In the genomic region with DNA sequence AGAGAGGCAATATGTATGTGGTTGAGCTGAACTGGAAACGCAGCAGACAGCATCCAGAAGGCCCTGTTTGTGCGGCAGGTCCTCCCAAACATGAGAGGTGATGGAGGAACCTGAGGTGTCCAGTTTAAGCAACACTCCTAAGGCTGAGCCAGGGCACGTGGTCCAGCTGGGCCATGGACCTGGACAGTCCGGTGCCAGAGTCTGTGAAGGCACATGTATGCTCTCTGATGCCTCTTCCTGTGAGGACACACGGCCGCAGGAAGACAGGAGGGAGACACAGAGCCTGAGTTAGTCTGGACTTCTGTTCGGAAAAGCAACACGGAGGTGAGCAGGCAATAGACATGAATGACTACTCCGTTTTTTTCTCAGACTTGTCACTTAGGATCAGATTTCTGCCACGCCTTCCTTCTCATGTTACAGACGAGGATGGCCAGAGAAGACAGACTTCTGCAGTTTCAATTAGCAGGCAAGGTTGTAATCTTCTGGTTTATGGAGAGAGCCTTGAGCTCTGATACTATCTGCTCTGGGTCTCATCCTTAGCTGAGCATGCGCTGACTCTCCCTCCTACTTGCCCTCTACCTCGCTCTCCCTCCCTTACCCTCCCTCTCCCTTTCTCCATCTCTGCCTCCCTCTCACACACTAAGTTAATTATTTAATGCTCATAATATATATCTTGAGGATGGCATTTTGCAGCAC, we compare ENCODE assay signal across 7 mouse cellular contexts. TPM values are rescaled to one million over a fixed set of nuclear protein-coding genes. Genes with fewer than 3 reads are reported as not detected.
A peak's percentile ranks its signal among the peaks of the same experiment; 100 is the strongest.
DNase-seq lines count a peak whose midpoint lies in the region; ATAC-seq and TF ChIP-seq lines count a peak whose summit lies in the region.

No protein-coding gene starts in this region.

- H3K27ac ChIP-seq in lung, embryonic 14.5 days (ENCODE audit: low read depth) = no peak overlapping the region
- H3K27ac ChIP-seq in embryonic facial prominence, embryonic 12.5 days = no peak overlapping the region
- no peak overlapping the region for H3K27ac ChIP-seq in hindbrain, postnatal 0 days
- H3K27ac ChIP-seq in neural tube, embryonic 15.5 days (replicated peaks) = no peak overlapping the region

- H3K9ac ChIP-seq in lung, embryonic 14.5 days = no peak overlapping the region
- H3K9ac ChIP-seq in embryonic facial prominence, embryonic 12.5 days = 0 out of 2 replicates have a peak overlapping the region, but pooled peaks have one; percentile 15
- no peak overlapping the region for H3K9ac ChIP-seq in hindbrain, postnatal 0 days (replicated peaks; ENCODE audit: low read length)
- H3K9ac ChIP-seq in neural tube, embryonic 15.5 days (replicated peaks) = peak overlapping the region; percentile 26; the same call in 1 of the 2 replicates

- H3K27me3 ChIP-seq in lung, embryonic 14.5 days (ENCODE audit: insufficient read depth, low read length) = no peaks in the 10 kb centered on the region
- H3K27me3 ChIP-seq in embryonic facial prominence, embryonic 12.5 days = no peaks in the 10 kb centered on the region
- 0 out of 2 replicates have a peak, but pooled peaks cover 3% of the 10 kb centered on the region for H3K27me3 ChIP-seq in hindbrain, postnatal 0 days (ENCODE audit: insufficient read depth, low read length)
- peaks cover 3% of the 10 kb centered on the region; the same call in 1 of the 2 replicates for H3K27me3 ChIP-seq in neural tube, embryonic 15.5 days (replicated peaks)

- peak; percentile 77 for ATAC-seq in lung, embryonic 14.5 days (ENCODE audit: insufficient read depth)
- no peak for ATAC-seq in embryonic facial prominence, embryonic 12.5 days (ENCODE audit: insufficient number of reproducible peaks, insufficient read depth, low FRiP score, low TSS enrichment)
- ATAC-seq in hindbrain, postnatal 0 days = peak; percentile 64
- peak; percentile 79 for ATAC-seq in neural tube, embryonic 15.5 days (ENCODE audit: low FRiP score)

- no peaks in the 10 kb centered on the region for H3K36me3 ChIP-seq in lung, embryonic 14.5 days (ENCODE audit: insufficient read depth)
- no peaks in the 10 kb centered on the region for H3K36me3 ChIP-seq in embryonic facial prominence, embryonic 12.5 days
- no peaks in the 10 kb centered on the region for H3K36me3 ChIP-seq in hindbrain, postnatal 0 days (ENCODE audit: insufficient read depth, low read length)
- no peaks in the 10 kb centered on the region for H3K36me3 ChIP-seq in neural tube, embryonic 15.5 days

- no peak overlapping the region for H3K4me3 ChIP-seq in lung, embryonic 14.5 days (ENCODE audit: low read depth, low read length)
- no peak overlapping the region for H3K4me3 ChIP-seq in embryonic facial prominence, embryonic 12.5 days
- no peak overlapping the region for H3K4me3 ChIP-seq in hindbrain, postnatal 0 days (ENCODE audit: low read length)
- 0 out of 2 replicates have a peak overlapping the region, but pooled peaks have one; percentile 3 for H3K4me3 ChIP-seq in neural tube, embryonic 15.5 days (replicated peaks)

- H3K9me3 ChIP-seq in lung, embryonic 14.5 days (ENCODE audit: low read depth, low read length) = no peaks in the 10 kb centered on the region
- no peaks in the 10 kb centered on the region for H3K9me3 ChIP-seq in embryonic facial prominence, embryonic 12.5 days
- no peaks in the 10 kb centered on the region for H3K9me3 ChIP-seq in hindbrain, postnatal 0 days (ENCODE audit: low read length)
- no peaks in the 10 kb centered on the region for H3K9me3 ChIP-seq in neural tube, embryonic 15.5 days (replicated peaks)

- no peaks in the 10 kb centered on the region for H3K4me1 ChIP-seq in lung, embryonic 14.5 days (ENCODE audit: insufficient read depth)
- no peaks in the 10 kb centered on the region for H3K4me1 ChIP-seq in embryonic facial prominence, embryonic 12.5 days
- no peaks in the 10 kb centered on the region for H3K4me1 ChIP-seq in hindbrain, postnatal 0 days (ENCODE audit: insufficient read depth, low read length)
- peaks cover 7% of the 10 kb centered on the region for H3K4me1 ChIP-seq in neural tube, embryonic 15.5 days

- H3K4me2 ChIP-seq in lung, embryonic 14.5 days = peak overlapping the region; percentile 50
- H3K4me2 ChIP-seq in embryonic facial prominence, embryonic 12.5 days (replicated peaks) = peak overlapping the region; percentile 34
- peak overlapping the region; percentile 35 for H3K4me2 ChIP-seq in hindbrain, postnatal 0 days (ENCODE audit: low read depth, low read length)
- H3K4me2 ChIP-seq in neural tube, embryonic 15.5 days = peak overlapping the region; percentile 48

- 34% methylated on average over 13 of the region's 13 CpGs for WGBS in lung, embryonic 14.5 days
- WGBS in embryonic facial prominence, embryonic 12.5 days = 39% methylated on average over 13 of the region's 13 CpGs
- 51% methylated on average over 13 of the region's 13 CpGs for WGBS in hindbrain, postnatal 0 days
- WGBS in neural tube, embryonic 15.5 days = 42% methylated on average over 13 of the region's 13 CpGs

- DNase-seq in lung, embryonic 14.5 days = peak; percentile 47
- DNase-seq in lung, postnatal 36 days = no peak
- DNase-seq in hindbrain, postnatal 0 days (ENCODE audit: low spot score) = peak; percentile 9
- no peak for DNase-seq in spleen, postnatal 10 days (ENCODE audit: low spot score in 2 of 2)
- DNase-seq in thymus, postnatal 25 days = no peak

- TF ChIP-seq CTCF in lung, embryonic 14.5 days (IDR thresholded peaks at IDR 0.05; ENCODE audit: low read depth) = no peak
- no peak for TF ChIP-seq CTCF in hindbrain, postnatal 0 days (IDR thresholded peaks at IDR 0.05; ENCODE audit: low read depth)

RNA-seq across cellular contexts. Expression of gene Copb2, which starts 25.4 kb away (rescaled TPM):
- 186 and 196 TPM in 2 replicates for polyA plus RNA-seq in lung, embryonic 14.5 days (2014; fragmentation: Nextera tagmentation; extraction: Ambion mirVana)
- polyA plus RNA-seq in embryonic facial prominence, embryonic 12.5 days (2016; fragmentation: Nextera tagmentation; extraction: Ambion mirVana) = 177 and 181 TPM in 2 replicates
- 66.8 and 67.0 TPM in 2 replicates for total RNA-seq in hindbrain, postnatal 0 days (2014; rRNA removed)
- 101 and 103 TPM in 2 replicates for polyA plus RNA-seq in hindbrain, postnatal 0 days (2015; fragmentation: Nextera tagmentation; extraction: Ambion mirVana)
- polyA plus RNA-seq in neural tube, embryonic 15.5 days (2015; fragmentation: Nextera tagmentation; extraction: Ambion mirVana) = 112 and 124 TPM in 2 replicates

RNA-seq across cellular contexts. Expression of gene Rbp2, which starts 52.2 kb away (rescaled TPM):
- polyA plus RNA-seq in lung, embryonic 14.5 days (2014; fragmentation: Nextera tagmentation; extraction: Ambion mirVana) = 0.43 TPM in 1 of 2 replicates, not detected in the other
- 0.35 TPM in 1 of 2 replicates, not detected in the other for polyA plus RNA-seq in embryonic facial prominence, embryonic 12.5 days (2016; fragmentation: Nextera tagmentation; extraction: Ambion mirVana)
- 1.4 TPM in 1 of 2 replicates, not detected in the other for total RNA-seq in hindbrain, postnatal 0 days (2014; rRNA removed)
- 1.1 and 1.9 TPM in 2 replicates for polyA plus RNA-seq in hindbrain, postnatal 0 days (2015; fragmentation: Nextera tagmentation; extraction: Ambion mirVana)
- 1.4 and 1.8 TPM in 2 replicates for polyA plus RNA-seq in neural tube, embryonic 15.5 days (2015; fragmentation: Nextera tagmentation; extraction: Ambion mirVana)

Comparison
In these comparisons a context has a peak if more than half of its experiments do, and no peak if none do; other contexts are left out.
1. DNase-seq: peak in lung, embryonic 14.5 days (single experiment) and hindbrain, postnatal 0 days (single experiment); none in lung, postnatal 36 days (single experiment), spleen, postnatal 10 days (0 of 2) and thymus, postnatal 25 days (single experiment).
2. H3K9ac ChIP-seq: peak in embryonic facial prominence, embryonic 12.5 days (single experiment) and neural tube, embryonic 15.5 days (single experiment); none in lung, embryonic 14.5 days (single experiment) and hindbrain, postnatal 0 days (single experiment).
3. Peak in every context shown above with its lines, with median percentiles within 50 percentile points of each other: H3K4me2 ChIP-seq.